35 mouse cellular contexts compared by ENCODE assay signal in genomic region chr9:80341756-80342155, GRCm38 (mm10).
DNase-seq lines count a peak whose midpoint lies in the region; ATAC-seq and TF ChIP-seq lines count a peak whose summit lies in the region.
"Had no signal": no experiment of that assay in that cellular context is flagged by ENCODE, and none has a peak within 500 bp of the region (broad histone marks: within the 10 kb centered on the region; RNA-seq: fewer than 3 reads in every experiment).

No protein-coding gene starts in this region.

- H3K4me2 ChIP-seq in forebrain, embryonic 13.5 days: no peak overlapping the region
- H3K4me2 ChIP-seq: forebrain, embryonic 12.5 days; heart, embryonic 13.5 days; hindbrain, embryonic 15.5 days; intestine, embryonic 15.5 days; limb, embryonic 15.5 days; midbrain, embryonic 11.5 days had no signal

- DNase-seq in gastrocnemius, adult 2 months: no peak
- DNase-seq in gastrocnemius, postnatal 14 days: no peak
- DNase-seq in layer of hippocampus, adult 8-10 months (ENCODE audit: low spot score in 2 of 2): no peak
- DNase-seq in yolk sac, embryonic 10.5 days (ENCODE audit: low spot score): no peak
- DNase-seq: adrenal gland, postnatal 14 days; cerebellum, adult 11-12 months; cerebellum, postnatal 10 days; gastrocnemius, postnatal 36 days; heart, adult 2 months; heart, postnatal 10 days; kidney, adult 2 months; kidney, postnatal 36 days; layer of hippocampus, postnatal 36 days; lung, adult 2 months; lung, postnatal 10 days; right cerebral cortex, adult 18-20 months; thymus, adult 18-20 months; thymus, postnatal 36 days had no signal

- H3K9me3 ChIP-seq in forebrain, embryonic 13.5 days (replicated peaks): no peaks in the 10 kb centered on the region
- H3K9me3 ChIP-seq: forebrain, embryonic 12.5 days; G1E; heart, embryonic 13.5 days; hindbrain, embryonic 10.5 days; hindbrain, embryonic 15.5 days; intestine, embryonic 15.5 days; limb, embryonic 10.5 days; limb, embryonic 15.5 days had no signal

- H3K4me1 ChIP-seq in forebrain, embryonic 13.5 days: no peaks in the 10 kb centered on the region
- H3K4me1 ChIP-seq: forebrain, embryonic 12.5 days; heart, embryonic 13.5 days; hindbrain, embryonic 10.5 days; hindbrain, embryonic 15.5 days; intestine, embryonic 15.5 days; limb, embryonic 10.5 days; limb, embryonic 15.5 days had no signal

- peak; percentile 28 for ATAC-seq in CD4-positive, CD25-positive, alpha-beta regulatory T cell, adult 4 months
- peak; percentile 40 for ATAC-seq in granulocyte monocyte progenitor cell, adult 5-6 weeks (replicated peaks; ENCODE audit: poor library complexity, severe bottlenecking)
- ATAC-seq in neutrophil, adult 5-6 weeks (ENCODE audit: extremely low read depth, insufficient number of reproducible peaks, low FRiP score, poor library complexity, severe bottlenecking): 0 out of 2 replicates have a peak, but pooled peaks have one; percentile 26
- no peak for ATAC-seq in forebrain, embryonic 13.5 days
- ATAC-seq: intestine, embryonic 15.5 days; midbrain, embryonic 16.5 days had no signal

- H3K4me3 ChIP-seq in gastrocnemius, adult 2 months: peak overlapping the region; percentile 40
- no peak overlapping the region for H3K4me3 ChIP-seq in forebrain, embryonic 13.5 days
- H3K4me3 ChIP-seq: forebrain, embryonic 12.5 days; heart, adult 2 months; heart, embryonic 13.5 days; hindbrain, embryonic 10.5 days; hindbrain, embryonic 15.5 days; intestine, embryonic 15.5 days; layer of hippocampus, adult 2 months; limb, embryonic 10.5 days; limb, embryonic 15.5 days had no signal

- intact Hi-C loops in gastrocnemius, adult 2 months (cut with DNase I): no loop called here
- intact Hi-C loops in gastrocnemius, postnatal 14 days (cut with DNase I; ENCODE audit: low total_unique reads): no loop called here

- no peaks in the 10 kb centered on the region for H3K36me3 ChIP-seq in forebrain, embryonic 13.5 days (ENCODE audit: poor library complexity, severe bottlenecking)
- H3K36me3 ChIP-seq: forebrain, embryonic 12.5 days; G1E; heart, embryonic 13.5 days; hindbrain, embryonic 10.5 days; hindbrain, embryonic 15.5 days; intestine, embryonic 15.5 days; limb, embryonic 10.5 days; limb, embryonic 15.5 days had no signal

- 97% methylated on average over 16 of the region's 16 CpGs for WGBS in forebrain, embryonic 13.5 days

- no peaks in the 10 kb centered on the region for H3K27me3 ChIP-seq in forebrain, embryonic 13.5 days
- H3K27me3 ChIP-seq: forebrain, embryonic 12.5 days; heart, embryonic 13.5 days; hindbrain, embryonic 15.5 days; intestine, embryonic 15.5 days; limb, embryonic 15.5 days had no signal

- H3K9ac ChIP-seq in forebrain, embryonic 13.5 days: no peak overlapping the region
- H3K9ac ChIP-seq: forebrain, embryonic 12.5 days; heart, embryonic 13.5 days; hindbrain, embryonic 15.5 days; intestine, embryonic 15.5 days; limb, embryonic 15.5 days; liver, embryonic 14.5 days had no signal

- H3K27ac ChIP-seq in gastrocnemius, adult 2 months: no peak overlapping the region
- no peak overlapping the region for H3K27ac ChIP-seq in forebrain, embryonic 13.5 days
- H3K27ac ChIP-seq: forebrain, embryonic 12.5 days; heart, adult 2 months; heart, embryonic 13.5 days; hindbrain, embryonic 10.5 days; hindbrain, embryonic 15.5 days; intestine, embryonic 15.5 days; layer of hippocampus, adult 2 months; limb, embryonic 10.5 days; limb, embryonic 15.5 days; liver, embryonic 14.5 days; stomach, postnatal 0 days had no signal

- TF ChIP-seq CTCF in gastrocnemius, adult 2 months (IDR thresholded peaks at IDR 0.05): no peak
